Mouse (Mus musculus): Measurements from ENCODE around the gene Nek2. TPM values are rescaled to one million over a fixed set of nuclear protein-coding genes. Genes with fewer than 3 reads are reported as not detected.

Gene Nek2
- polyA plus RNA-seq, 1 experiment from 2014 or later: 30.9 TPM

- Histone ChIP-seq H3K4me3 (ENCODE audit: control insufficient read depth in 1 of 2, insufficient read depth in 1 of 2, low read depth in 1 of 2, low read length in 2 of 2) (no peak overlapping the region), H3K9me3 (ENCODE audit: control insufficient read depth, low read length) (0 out of 2 replicates have a peak, but pooled peaks cover 3% of the 10 kb centered on the region), H3K27me3 (ENCODE audit: control insufficient read depth, insufficient read depth, low read length) (no peaks in the 10 kb centered on the region), H3K4me2 (ENCODE audit: low read length) (no peak overlapping the region), H3K27ac (replicated peaks in 1 of 2; ENCODE audit: control insufficient read depth in 1 of 2, insufficient read depth in 1 of 2, low read depth in 2 of 2, low read length in 2 of 2) (no peak overlapping the region), H3K4me1 (ENCODE audit: control insufficient read depth in 2 of 2, insufficient read depth in 2 of 2, low read length in 2 of 2) (no peaks in the 10 kb centered on the region), H3K9ac (ENCODE audit: low read length) (no peak overlapping the region), H3K36me3 (ENCODE audit: control insufficient read depth, insufficient read depth, low read length) (0 out of 2 replicates have a peak, but pooled peaks cover 2% of the 10 kb centered on the region)
- 41% methylated on average over 4 of the region's 4 CpGs for WGBS
- no peak for ATAC-seq (ENCODE audit: insufficient number of reproducible peaks, insufficient read depth, low FRiP score, low read depth)
Measured at GRCm38 (mm10) chr1:191787379-191787778, 33.9 kb upstream of the Nek2 start.

DNA sequence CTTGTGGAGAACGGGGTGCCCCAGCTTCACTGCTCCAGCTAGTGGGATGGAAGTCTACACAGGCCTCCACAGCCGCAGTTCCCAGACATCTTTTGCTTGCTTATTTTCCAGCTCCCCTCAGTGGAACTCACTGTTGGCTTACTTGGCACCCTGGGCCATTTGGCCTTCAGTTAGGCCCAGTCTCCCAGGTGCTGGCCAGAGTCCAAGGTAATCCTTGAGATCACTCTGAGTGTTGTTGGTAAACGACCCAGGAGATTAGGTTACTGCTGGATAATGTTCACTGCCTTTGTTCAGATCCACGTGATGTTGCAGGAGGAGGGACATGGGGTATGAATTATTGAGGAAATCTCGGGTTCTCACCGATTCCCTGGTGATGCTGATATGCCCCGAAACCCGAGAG is 28.3 kb upstream of the Nek2 start:
- H3K4me1 ChIP-seq (ENCODE audit: control insufficient read depth in 2 of 2, insufficient read depth in 2 of 2, low read length in 2 of 2): peaks cover 6 to 12% of the 10 kb centered on the region in 2 experiments; a peak in 3 of 4 replicates
- no peak overlapping the region for H3K9ac ChIP-seq (ENCODE audit: low read length)
- 0 out of 2 replicates have a peak, but pooled peaks cover 3% of the 10 kb centered on the region for H3K9me3 ChIP-seq (ENCODE audit: control insufficient read depth, low read length)
- no peak for ATAC-seq (ENCODE audit: insufficient number of reproducible peaks, insufficient read depth, low FRiP score, low read depth)
- H3K36me3 ChIP-seq (ENCODE audit: control insufficient read depth, insufficient read depth, low read length): no peaks in the 10 kb centered on the region
- WGBS: 76% methylated on average over 8 of the region's 8 CpGs
- H3K4me3 ChIP-seq (ENCODE audit: control insufficient read depth in 1 of 2, insufficient read depth in 1 of 2, low read depth in 1 of 2, low read length in 2 of 2): no peak overlapping the region
- H3K27me3 ChIP-seq (ENCODE audit: control insufficient read depth, insufficient read depth, low read length): no peaks in the 10 kb centered on the region
- no peak overlapping the region for H3K4me2 ChIP-seq (ENCODE audit: low read length)
- no peak overlapping the region for H3K27ac ChIP-seq (replicated peaks in 1 of 2; ENCODE audit: control insufficient read depth in 1 of 2, insufficient read depth in 1 of 2, low read depth in 2 of 2, low read length in 2 of 2)

- Histone ChIP-seq H3K27ac (replicated peaks in 1 of 2; ENCODE audit: control insufficient read depth in 1 of 2, insufficient read depth in 1 of 2, low read depth in 2 of 2, low read length in 2 of 2) (no peak overlapping the region), H3K4me3 (ENCODE audit: control insufficient read depth in 1 of 2, insufficient read depth in 1 of 2, low read depth in 1 of 2, low read length in 2 of 2) (no peak overlapping the region), H3K4me1 (ENCODE audit: control insufficient read depth in 2 of 2, insufficient read depth in 2 of 2, low read length in 2 of 2) (peaks cover 6 to 12% of the 10 kb centered on the region in 2 experiments; a peak in 3 of 4 replicates), H3K4me2 (ENCODE audit: low read length) (no peak overlapping the region), H3K36me3 (ENCODE audit: control insufficient read depth, insufficient read depth, low read length) (no peaks in the 10 kb centered on the region), H3K9ac (ENCODE audit: low read length) (no peak overlapping the region), H3K9me3 (ENCODE audit: control insufficient read depth, low read length) (0 out of 2 replicates have a peak, but pooled peaks cover 3% of the 10 kb centered on the region), H3K27me3 (ENCODE audit: control insufficient read depth, insufficient read depth, low read length) (no peaks in the 10 kb centered on the region)
- ATAC-seq (ENCODE audit: insufficient number of reproducible peaks, insufficient read depth, low FRiP score, low read depth): peak; percentile 55; the same call in 1 of the 2 replicates
- 60% methylated on average over 7 of the region's 7 CpGs for WGBS
Measured at GRCm38 (mm10) chr1:191793888-191794532, 27.2 kb upstream of the Nek2 start.

DNA sequence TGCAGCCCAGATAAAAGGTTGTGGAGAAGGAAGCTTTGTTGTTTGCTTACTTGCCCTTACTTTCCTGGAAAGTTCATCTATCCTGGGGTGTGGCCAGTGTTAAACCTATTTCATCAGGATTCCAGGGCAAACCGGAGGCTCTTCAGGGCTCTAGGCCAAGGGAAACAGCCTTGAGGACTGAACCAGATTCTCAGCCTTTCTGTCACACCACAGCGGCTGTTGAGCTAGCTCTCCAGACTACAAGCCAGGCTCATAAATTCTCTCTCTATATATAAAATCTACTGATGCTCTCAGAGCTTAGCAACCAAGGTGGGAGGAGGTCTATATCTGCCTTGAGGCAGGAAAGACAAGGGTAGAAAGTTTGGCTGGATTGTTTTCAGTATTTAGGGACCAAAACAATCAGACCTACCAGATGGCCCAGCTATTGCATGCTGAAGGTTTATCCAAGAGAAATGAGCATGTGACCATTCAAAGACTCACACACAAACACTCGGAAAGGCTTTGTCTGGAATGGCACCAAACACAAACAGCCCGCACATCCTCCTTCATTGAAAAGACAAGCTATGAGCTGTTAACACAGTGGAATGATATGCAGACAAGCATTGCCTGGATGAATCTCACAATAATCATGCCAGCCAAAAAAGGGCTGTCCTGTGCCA is 24.9 kb upstream of the Nek2 start:
- Histone ChIP-seq H3K9ac (ENCODE audit: low read length) (no peak overlapping the region), H3K9me3 (ENCODE audit: control insufficient read depth, low read length) (no peaks in the 10 kb centered on the region), H3K4me3 (ENCODE audit: control insufficient read depth in 1 of 2, insufficient read depth in 1 of 2, low read depth in 1 of 2, low read length in 2 of 2) (no peak overlapping the region), H3K4me2 (ENCODE audit: low read length) (no peak overlapping the region), H3K27ac (replicated peaks in 1 of 2; ENCODE audit: control insufficient read depth in 1 of 2, insufficient read depth in 1 of 2, low read depth in 2 of 2, low read length in 2 of 2) (no peak overlapping the region), H3K27me3 (ENCODE audit: control insufficient read depth, insufficient read depth, low read length) (no peaks in the 10 kb centered on the region), H3K36me3 (ENCODE audit: control insufficient read depth, insufficient read depth, low read length) (no peaks in the 10 kb centered on the region), H3K4me1 (ENCODE audit: control insufficient read depth in 2 of 2, insufficient read depth in 2 of 2, low read length in 2 of 2) (peaks cover 6 to 12% of the 10 kb centered on the region in 2 experiments; a peak in 3 of 4 replicates)
- ATAC-seq (ENCODE audit: insufficient number of reproducible peaks, insufficient read depth, low FRiP score, low read depth): no peak
- 59% methylated on average over 4 of the region's 4 CpGs for WGBS

DNA sequence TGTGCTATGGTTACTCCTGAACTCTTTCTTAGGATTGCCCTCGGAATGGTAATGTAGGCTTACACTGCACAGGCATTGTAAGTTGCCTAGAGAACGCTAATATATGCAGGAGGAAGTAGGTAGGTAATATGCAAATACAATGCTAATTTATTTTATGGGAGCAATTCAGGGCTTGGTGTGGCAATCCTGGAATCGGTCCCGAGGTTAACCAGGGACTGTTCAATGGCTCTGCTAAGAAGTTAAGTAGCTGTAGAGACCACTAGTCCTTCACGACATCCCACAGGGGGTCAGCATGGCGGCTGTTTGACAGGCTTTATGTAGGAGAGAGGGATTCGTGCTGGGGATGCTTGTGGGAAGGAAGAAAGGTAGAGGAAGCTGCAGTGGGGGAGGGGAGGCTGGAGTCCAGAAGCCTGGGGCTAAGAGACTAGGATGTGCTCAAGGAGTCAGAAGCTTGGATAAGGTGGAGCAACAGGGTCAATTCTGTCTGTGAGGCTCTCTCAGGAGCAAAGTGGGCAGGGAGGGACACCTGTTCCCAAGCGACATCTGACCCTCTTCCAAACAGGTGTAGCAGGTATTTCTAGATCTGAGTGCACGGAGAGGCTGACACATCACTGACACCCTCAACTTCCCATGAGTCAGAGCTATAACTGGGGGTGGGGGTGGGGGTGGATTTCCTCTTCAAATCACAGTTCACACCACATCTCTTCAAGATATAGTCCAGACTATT is 19.0 kb upstream of the Nek2 start:
- no peak for ATAC-seq (ENCODE audit: insufficient number of reproducible peaks, insufficient read depth, low FRiP score, low read depth)
- Histone ChIP-seq H3K9me3 (ENCODE audit: control insufficient read depth, low read length) (peaks cover 5% of the 10 kb centered on the region; the same call in 1 of the 2 replicates), H3K4me2 (ENCODE audit: low read length) (no peak overlapping the region)

GRCm38 (mm10) chr1:191802820-191803655 is 18.2 kb upstream of the Nek2 start:
- peaks cover 5% of the 10 kb centered on the region; the same call in 1 of the 2 replicates for H3K9me3 ChIP-seq (ENCODE audit: control insufficient read depth, low read length)
- H3K4me1 ChIP-seq (ENCODE audit: control insufficient read depth in 2 of 2, insufficient read depth in 2 of 2, low read length in 2 of 2): peaks cover 9 to 11% of the 10 kb centered on the region in 2 experiments; a peak in 3 of 4 replicates
- no peak overlapping the region for H3K4me3 ChIP-seq (ENCODE audit: control insufficient read depth in 1 of 2, insufficient read depth in 1 of 2, low read depth in 1 of 2, low read length in 2 of 2)
- no peaks in the 10 kb centered on the region for H3K27me3 ChIP-seq (ENCODE audit: control insufficient read depth, insufficient read depth, low read length)
- no peak overlapping the region for H3K4me2 ChIP-seq (ENCODE audit: low read length)
- H3K36me3 ChIP-seq (ENCODE audit: control insufficient read depth, insufficient read depth, low read length): no peaks in the 10 kb centered on the region
- ATAC-seq (ENCODE audit: insufficient number of reproducible peaks, insufficient read depth, low FRiP score, low read depth): no peak
- peak overlapping the region; percentile 24 to 31; a peak in 2 of 4 replicates for H3K27ac ChIP-seq (replicated peaks in 1 of 2; ENCODE audit: control insufficient read depth in 1 of 2, insufficient read depth in 1 of 2, low read depth in 2 of 2, low read length in 2 of 2)
- no peak overlapping the region for H3K9ac ChIP-seq (ENCODE audit: low read length)
- WGBS: 53% methylated on average over 10 of the region's 10 CpGs

More for the DNA sequence above, 19.0 kb upstream of the Nek2 start:
- 64% methylated on average over 9 of the region's 9 CpGs for WGBS
- Histone ChIP-seq H3K4me1 (ENCODE audit: control insufficient read depth in 2 of 2, insufficient read depth in 2 of 2, low read length in 2 of 2) (peaks cover 9 to 11% of the 10 kb centered on the region in 2 experiments; a peak in 3 of 4 replicates), H3K27ac (replicated peaks in 1 of 2; ENCODE audit: control insufficient read depth in 1 of 2, insufficient read depth in 1 of 2, low read depth in 2 of 2, low read length in 2 of 2) (peak overlapping the region; percentile 24 to 31; a peak in 2 of 4 replicates), H3K27me3 (ENCODE audit: control insufficient read depth, insufficient read depth, low read length) (no peaks in the 10 kb centered on the region), H3K9ac (ENCODE audit: low read length) (no peak overlapping the region), H3K36me3 (ENCODE audit: control insufficient read depth, insufficient read depth, low read length) (no peaks in the 10 kb centered on the region), H3K4me3 (ENCODE audit: control insufficient read depth in 1 of 2, insufficient read depth in 1 of 2, low read depth in 1 of 2, low read length in 2 of 2) (no peak overlapping the region)

DNA sequence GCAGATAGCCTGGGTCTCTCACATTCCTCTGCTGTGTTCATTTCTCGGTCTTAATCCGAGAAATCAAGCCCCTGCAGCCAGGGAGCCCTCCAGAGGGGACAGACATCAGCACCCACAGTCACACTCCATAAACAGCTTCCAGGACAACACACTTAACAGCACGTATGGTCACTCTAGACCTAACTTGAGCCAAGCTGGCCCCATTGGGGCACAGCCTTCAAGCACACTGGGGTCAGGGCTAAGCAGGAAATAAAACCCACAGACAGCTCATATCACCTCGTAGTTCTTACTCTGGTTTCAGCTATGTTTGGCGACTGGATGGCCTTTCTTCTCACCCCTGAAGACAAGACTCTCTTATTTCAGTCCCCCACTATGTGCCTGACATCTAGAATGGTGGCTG is 16.5 kb upstream of the Nek2 start:
- Histone ChIP-seq H3K27ac (replicated peaks in 1 of 2; ENCODE audit: control insufficient read depth in 1 of 2, insufficient read depth in 1 of 2, low read depth in 2 of 2, low read length in 2 of 2) (no peak overlapping the region), H3K4me1 (ENCODE audit: control insufficient read depth in 2 of 2, insufficient read depth in 2 of 2, low read length in 2 of 2) (peaks cover 9 to 11% of the 10 kb centered on the region in 2 experiments; a peak in 3 of 4 replicates), H3K4me3 (ENCODE audit: control insufficient read depth in 1 of 2, insufficient read depth in 1 of 2, low read depth in 1 of 2, low read length in 2 of 2) (no peak overlapping the region), H3K27me3 (ENCODE audit: control insufficient read depth, insufficient read depth, low read length) (no peaks in the 10 kb centered on the region), H3K9ac (ENCODE audit: low read length) (no peak overlapping the region), H3K9me3 (ENCODE audit: control insufficient read depth, low read length) (peaks cover 5% of the 10 kb centered on the region; the same call in 1 of the 2 replicates), H3K36me3 (ENCODE audit: control insufficient read depth, insufficient read depth, low read length) (no peaks in the 10 kb centered on the region), H3K4me2 (ENCODE audit: low read length) (no peak overlapping the region)
- no peak for ATAC-seq (ENCODE audit: insufficient number of reproducible peaks, insufficient read depth, low FRiP score, low read depth)
- 52% methylated on average over 5 of the region's 5 CpGs for WGBS
